Mouse (Mus musculus) spleen, adult 2 months (tissue): ENCODE results near the gene Prkd2. TPM values are rescaled to one million over a fixed set of nuclear protein-coding genes. Genes with fewer than 3 reads are reported as not detected.
A peak's percentile ranks its signal among the peaks of the same experiment; 100 is the strongest.

Source experiments
- DNase-seq, 2 experiments: peaks; one replicate each; pipeline versions ENCODE4 v3.0.0 to v3.0.0-alpha.2; 2012 to 2021; ENCODE audit warnings: low spot score in 2 of 2, low read depth in 1 of 2
- H3K27ac ChIP-seq: fragments of 200-500 bp; 2 replicates; pipeline ENCODE4 v1.5.1; 2012; ENCODE audit warnings: low read length, inconsistent platforms; ENCODE audit not compliant: insufficient read depth
- H3K27me3 ChIP-seq: fragments of 200-500 bp; 2 replicates; pipeline ENCODE4 v1.6.1; 2012; ENCODE audit warnings: mild to moderate bottlenecking, moderate library complexity, low read length, inconsistent platforms; ENCODE audit not compliant: control insufficient read depth, insufficient read depth
- H3K36me3 ChIP-seq: fragments of 200-500 bp; 2 replicates; pipeline ENCODE4 v1.6.1; 2012; ENCODE audit warnings: mild to moderate bottlenecking, low read length, inconsistent platforms; ENCODE audit not compliant: control insufficient read depth, insufficient read depth
- H3K4me1 ChIP-seq: fragments of 200-500 bp; 2 replicates; pipeline ENCODE4 v1.6.1; 2011; ENCODE audit warnings: inconsistent platforms; ENCODE audit not compliant: control insufficient read depth, insufficient read depth, insufficient read length
- H3K4me3 ChIP-seq: fragments of 200-500 bp; 2 replicates; pipeline ENCODE4 v1.5.1; 2011; ENCODE audit warnings: mild to moderate bottlenecking, inconsistent platforms; ENCODE audit not compliant: insufficient read depth, insufficient read length; ENCODE audit errors: extremely low read depth
- CTCF ChIP-seq: fragments of 200-500 bp; IDR thresholded peaks from 2 replicates; pipeline ENCODE4 v1.5.1; 2011; ENCODE audit warnings: mild to moderate bottlenecking, inconsistent platforms; ENCODE audit not compliant: insufficient read depth, insufficient read length, insufficient replicate concordance; ENCODE audit errors: extremely low read depth
- POLR2A ChIP-seq: fragments of 200-500 bp; IDR thresholded peaks from 2 replicates; pipeline ENCODE4 v1.6.1; 2011; ENCODE audit warnings: low read depth, low read length, inconsistent platforms
- WGBS: fragments of 180-500 bp; shearing (Covaris S2); methylation state at CpG from one replicate; pipeline ENCODE4 v1.1.7; 2018; 5-methylcytosine and 5-hydroxymethylcytosine counted together
- polyA plus RNA-seq: library from polyadenylated mRNA; depleted of rRNA; stranded (reverse); fragments of >200 nt; gene quantifications from 2 replicates; pipeline ENCODE4 v1.2.3, GENCODE M21; 2012

Prkd2 gene
- polyA plus RNA-seq, 1 experiment = 205 TPM

DNA sequence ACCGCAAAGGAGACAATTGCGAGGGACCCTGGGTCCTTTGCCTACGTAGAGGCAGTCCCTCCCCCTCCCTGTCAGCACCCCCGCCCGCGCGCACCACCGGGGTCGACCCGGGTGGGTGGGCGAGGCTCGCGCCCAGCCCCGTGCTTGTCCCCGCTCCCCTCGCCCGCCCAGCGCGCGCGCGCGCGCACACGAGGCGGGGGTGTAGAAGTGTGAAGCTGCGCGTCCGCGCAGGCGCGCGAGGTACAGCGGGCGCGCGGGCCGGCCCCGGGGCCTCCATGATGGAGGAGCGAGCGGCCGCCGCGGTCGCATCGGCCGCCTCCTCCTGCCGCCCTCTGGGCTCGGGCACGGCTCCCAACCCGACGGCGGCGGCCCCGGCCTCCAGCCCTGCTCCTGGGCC, 26.6 kb upstream of the Prkd2 start:
- no peak for TF ChIP-seq CTCF
- TF ChIP-seq POLR2A = peak; percentile 23
- H3K4me1 ChIP-seq = peaks cover 20% of the 10 kb centered on the region
- 1% methylated on average over 27 of the region's 55 CpGs for WGBS
- peak overlapping the region; percentile 86 for H3K27ac ChIP-seq
- DNase-seq = peak; percentile 40 to 71
- H3K4me3 ChIP-seq = peak overlapping the region; percentile 96
- H3K27me3 ChIP-seq = no peaks in the 10 kb centered on the region
- H3K36me3 ChIP-seq = peaks cover 7% of the 10 kb centered on the region

DNA sequence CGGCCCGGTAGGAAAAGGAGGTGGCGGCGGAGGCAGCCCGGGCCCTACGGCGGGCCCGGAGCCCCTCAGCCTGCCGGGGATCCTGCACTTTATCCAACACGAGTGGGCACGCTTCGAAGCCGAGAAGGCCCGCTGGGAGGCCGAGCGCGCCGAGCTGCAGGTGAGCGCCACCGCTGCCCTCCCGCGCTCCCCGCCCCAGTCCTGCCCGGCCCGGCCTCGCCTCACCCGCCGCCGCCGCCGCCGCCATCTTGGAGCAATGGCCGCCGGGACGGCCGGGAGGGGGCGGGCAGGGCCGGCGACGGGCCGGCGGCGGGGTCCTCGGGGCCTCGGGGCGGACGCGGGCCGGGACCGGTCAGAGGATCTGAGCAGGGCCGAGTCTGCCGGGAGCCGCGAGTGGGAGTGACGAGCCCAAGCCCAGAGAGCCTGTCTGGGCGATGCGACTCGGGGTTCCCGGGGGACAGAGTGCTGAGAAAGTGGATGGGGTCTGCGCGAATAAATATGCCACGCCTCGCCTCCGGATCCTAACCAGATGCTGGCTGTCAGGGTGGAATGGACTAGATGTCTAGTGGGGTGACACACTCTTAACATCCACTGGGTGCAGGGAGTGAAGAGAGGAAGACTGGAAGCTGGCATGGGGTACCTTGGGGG, 26.1 kb upstream of the Prkd2 start, which contains the start of gene Fkrp:
Gene Fkrp, minus strand, starts transcription at position 258 of the 648 bp plus-strand sequence.
- TF ChIP-seq CTCF = no peak
- TF ChIP-seq POLR2A = no peak
- peaks cover 22% of the 10 kb centered on the region; the same call in 1 of the 2 replicates for H3K4me1 ChIP-seq
- DNase-seq = peak in 1 of 2 experiments; percentile 46

DNA sequence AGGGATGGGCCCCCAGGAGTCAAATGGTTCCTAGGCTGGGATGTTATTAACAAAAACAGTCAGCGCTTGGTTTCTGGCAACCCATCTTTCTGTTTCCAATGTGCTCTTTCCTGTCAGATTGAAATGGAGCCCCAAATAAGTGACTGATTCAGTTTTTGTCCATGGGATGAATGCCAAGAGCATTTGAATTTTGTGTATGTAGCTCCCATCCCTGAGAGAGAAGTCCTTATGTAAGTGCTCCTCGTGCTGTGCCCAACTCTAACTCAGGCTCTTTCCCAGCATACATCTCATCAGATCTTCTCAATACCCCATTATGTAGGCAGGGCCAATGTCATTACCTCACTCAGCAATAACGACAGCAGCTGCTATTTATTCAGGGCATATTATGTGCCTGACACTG, 25.0 kb upstream of the Prkd2 start:
- Histone ChIP-seq H3K4me1 (peaks cover 24% of the 10 kb centered on the region; the same call in 1 of the 2 replicates), H3K4me3 (no peak overlapping the region), H3K27ac (no peak overlapping the region), H3K27me3 (no peaks in the 10 kb centered on the region), H3K36me3 (no peaks in the 10 kb centered on the region)
- no peak for DNase-seq
- 63% methylated on average over 3 of the region's 3 CpGs for WGBS
- no peak for TF ChIP-seq CTCF

More for the DNA sequence above, 26.1 kb upstream of the Prkd2 start, which contains the start of gene Fkrp:
- WGBS = under 1% methylated on average over 53 of the region's 64 CpGs
- Histone ChIP-seq H3K27me3 (no peaks in the 10 kb centered on the region), H3K27ac (peak within 1 kb of the TSS; percentile 86), H3K36me3 (peaks cover 2% of the 10 kb centered on the region), H3K4me3 (peak within 1 kb of the TSS; percentile 96)

DNA sequence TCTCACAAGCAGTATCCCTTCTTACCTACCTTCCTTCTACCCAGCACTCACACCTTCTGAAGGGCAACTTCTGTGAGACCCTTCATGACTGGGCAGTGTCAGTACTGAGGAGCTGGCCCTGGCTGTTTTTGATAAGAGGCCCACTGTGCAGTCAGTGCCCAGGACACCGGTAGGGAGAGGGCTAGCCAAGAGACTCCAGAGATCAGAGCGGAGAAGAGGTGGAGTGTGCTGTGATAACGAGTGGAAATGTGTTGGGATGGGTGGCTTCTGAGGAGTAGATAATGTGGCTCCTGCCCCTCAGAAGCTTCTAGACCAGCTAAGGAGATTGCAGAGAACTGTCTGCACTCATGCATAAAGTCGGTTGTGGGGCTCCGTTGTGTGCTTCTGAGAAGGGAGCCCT, 22.9 kb upstream of the Prkd2 start:
- no peak for DNase-seq
- H3K36me3 ChIP-seq = no peaks in the 10 kb centered on the region
- TF ChIP-seq POLR2A (no peak), CTCF (no peak)
- 52% methylated on average over 5 of the region's 5 CpGs for WGBS
- H3K4me3 ChIP-seq = no peak overlapping the region
- no peaks in the 10 kb centered on the region for H3K27me3 ChIP-seq
- peaks cover 24% of the 10 kb centered on the region; the same call in 1 of the 2 replicates for H3K4me1 ChIP-seq
- H3K27ac ChIP-seq = no peak overlapping the region

DNA sequence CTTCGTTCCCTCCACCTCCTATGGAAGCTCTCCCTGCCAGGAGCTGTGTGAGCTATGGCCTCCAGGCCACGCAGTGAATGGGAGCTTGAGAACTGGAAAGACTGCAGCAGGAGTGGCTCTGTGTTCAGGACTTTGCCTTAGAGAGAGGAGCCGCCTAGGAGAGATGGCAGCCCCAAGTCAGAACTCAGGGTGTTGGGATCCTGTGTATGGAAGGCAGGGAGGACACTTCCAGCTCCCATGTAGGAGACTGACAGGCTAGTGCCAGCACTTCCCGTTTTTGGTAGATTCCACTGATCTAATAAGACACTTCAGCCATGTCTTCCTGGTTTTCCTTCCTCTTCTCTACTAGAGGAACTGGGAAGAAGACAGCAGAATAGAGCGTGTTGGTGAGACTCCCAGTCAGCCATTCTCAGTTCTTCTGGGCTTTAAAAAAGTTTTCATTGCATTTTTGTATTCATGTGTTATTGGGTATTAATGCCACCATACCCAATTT, 22.4 kb upstream of the Prkd2 start:
- DNase-seq = no peak
- Histone ChIP-seq H3K4me1 (peaks cover 24% of the 10 kb centered on the region; the same call in 1 of the 2 replicates), H3K4me3 (no peak overlapping the region), H3K27ac (no peak overlapping the region), H3K36me3 (peaks cover 2% of the 10 kb centered on the region; the same call in 1 of the 2 replicates), H3K27me3 (no peaks in the 10 kb centered on the region)
- WGBS = 55% methylated on average over 5 of the region's 5 CpGs
- TF ChIP-seq CTCF (no peak), POLR2A (no peak)

DNA sequence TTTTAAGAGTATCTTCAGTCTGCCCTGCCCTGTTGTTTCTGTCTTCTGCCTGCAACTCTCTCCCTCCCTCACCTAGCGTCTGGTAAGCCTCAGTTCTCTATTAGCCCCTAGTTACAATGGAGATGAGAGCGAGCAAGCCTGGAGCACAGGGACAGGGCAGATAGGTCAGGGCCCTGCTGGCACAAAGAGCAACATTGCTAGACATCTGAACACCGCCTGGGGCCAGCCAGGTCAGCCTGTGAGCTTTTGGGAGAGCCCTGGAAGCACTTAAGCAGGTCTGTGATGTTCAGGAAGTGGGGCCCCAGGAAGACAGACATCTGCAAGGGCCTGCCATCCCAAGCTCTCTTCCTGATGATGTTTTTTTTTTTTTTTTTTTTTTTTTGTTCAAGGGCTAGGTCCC, 21.6 kb upstream of the Prkd2 start:
- DNase-seq = no peak
- Histone ChIP-seq H3K27me3 (no peaks in the 10 kb centered on the region), H3K27ac (no peak overlapping the region), H3K36me3 (peaks cover 4% of the 10 kb centered on the region; the same call in 1 of the 2 replicates), H3K4me1 (peaks cover 26% of the 10 kb centered on the region; the same call in 1 of the 2 replicates), H3K4me3 (no peak overlapping the region)
- WGBS = 69% methylated on average over 3 of the region's 3 CpGs
- TF ChIP-seq POLR2A (no peak), CTCF (no peak)

DNA sequence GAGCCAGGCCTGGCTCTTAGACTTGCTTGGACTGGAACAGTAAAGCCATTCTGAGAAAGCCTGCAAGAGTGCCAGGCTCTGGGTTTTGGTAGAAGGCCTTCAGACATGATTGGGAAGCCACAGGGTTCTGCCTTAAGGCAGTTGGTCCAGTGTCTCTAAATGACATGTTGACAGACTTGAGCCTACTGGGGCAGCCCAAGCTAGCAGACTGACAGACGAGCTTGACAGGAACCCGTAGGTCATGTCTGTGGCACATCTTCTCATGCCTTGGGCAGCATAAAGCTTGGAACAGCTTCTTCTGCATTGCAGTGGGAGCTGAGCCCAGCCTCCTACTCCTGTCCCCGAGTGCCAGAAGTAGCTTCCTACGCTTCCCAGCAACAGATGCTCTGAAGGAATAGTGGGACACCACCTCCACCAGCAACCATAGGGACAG, 21.0 kb upstream of the Prkd2 start:
- TF ChIP-seq CTCF = no peak
- H3K36me3 ChIP-seq = peaks cover 4% of the 10 kb centered on the region; the same call in 1 of the 2 replicates
- 79% methylated on average over 4 of the region's 4 CpGs for WGBS
- H3K4me1 ChIP-seq = peaks cover 29% of the 10 kb centered on the region; the same call in 1 of the 2 replicates
- no peak for DNase-seq
- no peak overlapping the region for H3K27ac ChIP-seq
- H3K27me3 ChIP-seq = no peaks in the 10 kb centered on the region
- no peak overlapping the region for H3K4me3 ChIP-seq
